Mouse (Mus musculus): Measurements from ENCODE around the gene Runx1. TPM values are rescaled to one million over a fixed set of nuclear protein-coding genes. Genes with fewer than 3 reads are reported as not detected.

The Runx1 gene
- total and polyA plus RNA-seq, 3 experiments, result 3.1 to 10.9 (median 4.7) TPM

DNA sequence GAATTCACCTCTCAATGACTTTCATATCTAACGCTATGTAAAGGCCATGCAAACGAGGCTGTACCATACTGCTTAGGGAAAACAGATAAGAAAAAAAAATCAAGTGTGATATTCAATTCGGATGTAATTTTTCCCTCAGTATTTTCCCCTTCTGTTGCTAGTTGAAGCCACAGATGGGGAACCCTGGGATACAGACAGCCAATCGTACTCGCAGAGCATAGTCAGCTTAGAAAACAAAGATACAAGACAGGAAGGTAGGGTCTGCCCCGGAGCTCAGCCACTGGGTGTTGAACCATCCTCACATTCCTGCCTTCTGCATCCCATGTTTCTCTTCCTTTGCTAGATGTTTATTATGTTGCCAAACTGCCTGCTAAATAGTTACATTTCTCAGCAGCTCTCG lies 9.9 kb downstream of the Runx1 start:
- DNase-seq (ENCODE audit: extremely low read depth), result no peak
- Histone ChIP-seq H3K4me2 (ENCODE audit: insufficient read depth, low read depth, poor library complexity, severe bottlenecking) (no peak overlapping the region), H3K9me3 (replicated peaks; ENCODE audit: low read length) (no peaks in the 10 kb centered on the region), H3K9ac (ENCODE audit: insufficient read depth, low read depth) (no peak overlapping the region), H3K4me1 (ENCODE audit: control insufficient read depth in 1 of 2, insufficient read depth in 2 of 2) (peaks cover 11 to 76% of the 10 kb centered on the region in 2 experiments), H3K4me3 (replicated peaks in 1 of 3; ENCODE audit: low read depth in 2 of 3, low read length in 2 of 3, poor library complexity in 1 of 3) (no peak overlapping the region), H3K36me3 (replicated peaks in 1 of 2; ENCODE audit: control insufficient read depth in 1 of 2, insufficient read depth in 1 of 2, low read length in 1 of 2) (peaks cover 4 to 61% of the 10 kb centered on the region in 2 experiments), H3K27me3 (replicated peaks) (no peaks in the 10 kb centered on the region), H3K79me2 (replicated peaks; ENCODE audit: control insufficient read depth, extremely low read depth, insufficient read depth, poor library complexity, severe bottlenecking) (no peaks in the 10 kb centered on the region; the same call in 1 of the 2 replicates), H3K27ac (ENCODE audit: insufficient read depth, low read depth) (no peak overlapping the region)
- in situ Hi-C loops (cut with MboI; ENCODE audit: low pct_ligation_motif_present, low pct_unique_long_range_greater_than_20kb, low sequenced_read_pairs) (no loop called here), dilution Hi-C loops (cut with MboI; ENCODE audit: extremely low pct_ligation_motif_present, extremely low pct_unique_long_range_greater_than_20kb, low sequenced_read_pairs) (no loop called here)
- TF ChIP-seq RAD21 (IDR thresholded peaks at IDR 0.05; ENCODE audit: low read depth, low read length) (no peak), PAX5 (IDR thresholded peaks at IDR 0.05; ENCODE audit: low read length) (no peak), MAZ (IDR thresholded peaks at IDR 0.05; ENCODE audit: low read depth, low read length) (no peak), BHLHE40 (IDR thresholded peaks at IDR 0.05; ENCODE audit: low read depth, low read length) (no peak), MYC (IDR thresholded peaks at IDR 0.05; ENCODE audit: low read depth, low read length) (no peak), HCFC1 (IDR thresholded peaks at IDR 0.05; ENCODE audit: low read depth, low read length) (no peak), ELF1 (IDR thresholded peaks at IDR 0.05; ENCODE audit: low read depth, low read length) (no peak), IRF4 (IDR thresholded peaks at IDR 0.05; ENCODE audit: low read depth, low read length) (no peak), USF2 (conservative IDR thresholded peaks at IDR 0.05; ENCODE audit: low read depth, low read length) (no peak), MAX (IDR thresholded peaks at IDR 0.05; ENCODE audit: low read length) (no peak), TBP (conservative IDR thresholded peaks at IDR 0.05; ENCODE audit: low read depth, low read length) (no peak), SIN3A (IDR thresholded peaks at IDR 0.05; ENCODE audit: low read length) (no peak), EP300 (IDR thresholded peaks at IDR 0.05; ENCODE audit: low read length) (no peak), ETS1 (conservative IDR thresholded peaks at IDR 0.05; ENCODE audit: low read depth, low read length) (no peak)

DNA sequence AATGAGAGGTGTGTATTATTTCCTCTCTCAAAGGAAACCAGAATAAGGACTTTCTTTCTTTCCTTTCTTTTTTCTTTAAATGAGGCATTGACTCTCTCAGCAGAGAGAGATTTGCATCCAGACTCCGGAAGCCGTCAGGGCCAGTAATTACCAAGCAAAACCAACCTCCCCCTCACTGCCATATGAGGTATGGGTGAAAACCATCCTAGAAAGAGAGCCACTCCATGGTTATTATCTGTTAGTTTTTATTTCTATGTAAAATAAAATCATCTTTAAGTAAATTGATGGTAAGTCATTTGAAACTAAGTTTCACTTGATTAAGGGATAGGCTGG lies 10.8 kb downstream of the Runx1 start:
- no peak overlapping the region for H3K9ac ChIP-seq (ENCODE audit: insufficient read depth, low read depth)
- TF ChIP-seq JUN (IDR thresholded peaks at IDR 0.05; ENCODE audit: insufficient read depth, low read depth, low read length) (no peak), POLR2A (IDR thresholded peaks at IDR 0.05; ENCODE audit: low read depth, low read length) (no peak), CTCF (conservative IDR thresholded peaks at IDR 0.05 in 1 of 2, IDR thresholded peaks at IDR 0.05 in 1 of 2; ENCODE audit: low read depth in 2 of 2, low read length in 2 of 2) (no peak), ELF1 (IDR thresholded peaks at IDR 0.05; ENCODE audit: low read depth, low read length) (peak; percentile 55; the same call in 1 of the 2 replicates), MEF2A (IDR thresholded peaks at IDR 0.05; ENCODE audit: borderline replicate concordance, low read depth, low read length) (peak; percentile 7; the same call in 1 of the 2 replicates), ZNF384 (IDR thresholded peaks at IDR 0.05; ENCODE audit: low read depth, low read length) (no peak; the same call in 1 of the 2 replicates), TCF12 (IDR thresholded peaks at IDR 0.05; ENCODE audit: low read depth, low read length) (0 out of 2 replicates have a peak, but pooled peaks have one; percentile 35), EP300 (IDR thresholded peaks at IDR 0.05; ENCODE audit: low read length) (peak; percentile 43), BHLHE40 (IDR thresholded peaks at IDR 0.05; ENCODE audit: low read depth, low read length) (no peak), IRF4 (IDR thresholded peaks at IDR 0.05; ENCODE audit: low read depth, low read length) (peak; percentile 40; the same call in 1 of the 2 replicates), ETS1 (conservative IDR thresholded peaks at IDR 0.05; ENCODE audit: low read depth, low read length) (peak; percentile 24; the same call in 1 of the 2 replicates), USF1 (IDR thresholded peaks at IDR 0.05; ENCODE audit: low read depth, low read length) (no peak), JUND (conservative IDR thresholded peaks at IDR 0.05; ENCODE audit: low read depth, low read length) (no peak), ZMIZ1 (IDR thresholded peaks at IDR 0.05; ENCODE audit: low read depth, low read length) (no peak), RCOR1 (conservative IDR thresholded peaks at IDR 0.05; ENCODE audit: low read depth, low read length) (0 out of 2 replicates have a peak, but pooled peaks have one; percentile 15), GABPA (IDR thresholded peaks at IDR 0.05; ENCODE audit: insufficient replicate concordance, low read depth, low read length) (no peak)
- peak; percentile 66 for DNase-seq (ENCODE audit: extremely low read depth)
- dilution Hi-C loops (cut with MboI; ENCODE audit: extremely low pct_ligation_motif_present, extremely low pct_unique_long_range_greater_than_20kb, low sequenced_read_pairs), result no loop called here
- peak overlapping the region; percentile 39; the same call in 1 of the 2 replicates for H3K4me2 ChIP-seq (ENCODE audit: insufficient read depth, low read depth, poor library complexity, severe bottlenecking)
- H3K9me3 ChIP-seq (replicated peaks; ENCODE audit: low read length), result no peaks in the 10 kb centered on the region
- H3K4me1 ChIP-seq (ENCODE audit: control insufficient read depth in 1 of 2, insufficient read depth in 2 of 2), result peaks cover 11 to 68% of the 10 kb centered on the region in 2 experiments
- no peaks in the 10 kb centered on the region; the same call in 1 of the 2 replicates for H3K79me2 ChIP-seq (replicated peaks; ENCODE audit: control insufficient read depth, extremely low read depth, insufficient read depth, poor library complexity, severe bottlenecking)
- H3K27ac ChIP-seq (ENCODE audit: insufficient read depth, low read depth), result no peak overlapping the region
- in situ Hi-C loops (cut with MboI; ENCODE audit: low pct_ligation_motif_present, low pct_unique_long_range_greater_than_20kb, low sequenced_read_pairs), result no loop called here
- H3K36me3 ChIP-seq (replicated peaks in 1 of 2; ENCODE audit: control insufficient read depth in 1 of 2, insufficient read depth in 1 of 2, low read length in 1 of 2), result peaks cover 4 to 62% of the 10 kb centered on the region in 2 experiments
- H3K4me3 ChIP-seq (replicated peaks in 1 of 3; ENCODE audit: low read depth in 2 of 3, low read length in 2 of 3, poor library complexity in 1 of 3), result no peak overlapping the region
- H3K27me3 ChIP-seq (replicated peaks), result no peaks in the 10 kb centered on the region
